Mouse (Mus musculus): ENCODE measurements around the gene Prnd.

DNA sequence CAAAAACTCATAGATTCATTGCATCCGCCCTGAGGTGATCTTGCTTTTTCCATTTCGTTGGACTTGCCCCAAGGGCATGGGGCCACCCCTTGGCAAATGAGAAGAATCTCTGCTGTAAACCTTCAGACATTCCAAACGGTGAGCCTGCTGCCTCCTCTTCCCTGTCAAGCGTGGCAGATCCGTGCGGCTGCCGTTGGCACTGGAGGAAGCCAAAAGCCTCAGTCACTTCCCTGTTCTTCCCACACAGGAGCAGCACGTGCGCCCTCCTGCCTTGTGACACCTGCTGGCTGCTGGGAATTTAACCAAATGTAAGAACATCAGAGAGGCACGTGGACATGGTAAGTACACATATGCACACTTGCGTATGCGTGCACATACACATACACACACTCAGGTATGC lies 45.1 kb downstream of the Prnd start:
- TF ChIP-seq CTCF (IDR thresholded peaks at IDR 0.05; ENCODE audit: extremely low read depth, insufficient read length, insufficient replicate concordance, low read depth, low read length), result no peak
- TF ChIP-seq POLR2A (IDR thresholded peaks at IDR 0.05; ENCODE audit: low read depth, low read length), result no peak

All from small intestine, adult 2 months (tissue).